Mouse (Mus musculus) kidney, adult 2 months (tissue): ENCODE results near the gene Olfr239. TPM values are rescaled to one million over a fixed set of nuclear protein-coding genes. Genes with fewer than 3 reads are reported as not detected.
"Not testable (repeated sequence)": the region's sequence is repeated elsewhere in the genome, so short reads cannot be mapped to it uniquely, and the experiment has no call there.

Experiments
- DNase-seq: peaks from one replicate; pipeline ENCODE4 v3.0.0; 2021
- H3K27ac ChIP-seq: fragments of 200-500 bp; 2 replicates; pipeline ENCODE4 v1.5.1; 2012; ENCODE audit warnings: low read depth, low read length, control low read depth, inconsistent platforms; ENCODE audit not compliant: insufficient read depth
- H3K27me3 ChIP-seq: fragments of 200-500 bp; replicated peaks from 2 replicates; pipeline ENCODE4 v1.6.1; 2012; ENCODE audit warnings: mild to moderate bottlenecking, moderate library complexity, low read length, inconsistent platforms; ENCODE audit not compliant: control insufficient read depth, insufficient read depth
- H3K36me3 ChIP-seq: fragments of 200-500 bp; 2 replicates; pipeline ENCODE4 v1.6.1; 2012; ENCODE audit warnings: mild to moderate bottlenecking, moderate library complexity, low read length, inconsistent platforms; ENCODE audit not compliant: control insufficient read depth, insufficient read depth
- H3K4me1 ChIP-seq: fragments of 200-500 bp; 2 replicates; pipeline ENCODE4 v1.6.1; 2011; ENCODE audit warnings: low read length; ENCODE audit not compliant: control insufficient read depth, insufficient read depth
- H3K4me3 ChIP-seq: fragments of 200-500 bp; 2 replicates; pipeline ENCODE4 v1.5.1; 2011; ENCODE audit warnings: mild to moderate bottlenecking, low read depth, low read length, control low read depth; ENCODE audit not compliant: insufficient read depth
- CTCF ChIP-seq: fragments of 200-500 bp; conservative IDR thresholded peaks from 2 replicates; pipeline ENCODE4 v1.5.1; 2011; ENCODE audit warnings: low read depth, mild to moderate bottlenecking, control low read depth, low read length, moderate library complexity, mixed read lengths; ENCODE audit not compliant: insufficient read depth, insufficient read length
- POLR2A ChIP-seq: fragments of 200-500 bp; IDR thresholded peaks from one replicate; pipeline ENCODE4 v1.6.1; 2011; ENCODE audit warnings: low read depth, low read length, control low read depth
- WGBS: fragments of 180-500 bp; shearing (Covaris S2); methylation state at CpG from one replicate; pipeline ENCODE4 v1.1.7; 2018; 5-methylcytosine and 5-hydroxymethylcytosine counted together
- polyA plus RNA-seq: library from polyadenylated mRNA; depleted of rRNA; stranded (reverse); fragments of >200 nt; gene quantifications from 2 replicates; pipeline ENCODE4 v1.2.3, GENCODE M21; 2012; rRNA removed

The Olfr239 gene
- polyA plus RNA-seq, result not detected in 2 replicates

DNA sequence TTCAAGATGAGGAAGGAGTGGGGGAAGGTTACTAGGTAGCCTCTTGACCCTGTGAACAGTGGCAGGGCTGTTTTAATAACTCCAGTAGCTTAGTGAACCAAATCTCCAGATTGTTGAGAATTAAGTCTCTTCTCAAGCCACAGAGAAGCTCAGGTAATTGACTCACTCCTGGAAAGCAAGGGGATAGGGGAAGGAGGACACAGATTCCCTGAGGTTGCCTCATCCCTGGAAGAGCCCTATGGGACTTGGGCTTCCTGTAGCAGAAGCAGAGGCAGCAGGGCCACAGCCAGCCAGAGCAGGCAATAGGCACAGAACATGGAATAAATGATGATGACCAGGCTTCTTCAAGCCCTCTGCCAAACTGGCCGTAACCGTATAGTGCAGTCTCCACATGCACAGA lies at the start of gene Olfr239:
Gene Olfr239, plus strand, starts transcription at position 301 of the 400 bp plus-strand sequence.
- not testable (repeated sequence) for H3K36me3 ChIP-seq, H3K4me1 ChIP-seq, DNase-seq, H3K4me3 ChIP-seq, H3K27ac ChIP-seq, H3K27me3 ChIP-seq
- no CpG with 5 or more reads among the region's 2 CpGs for WGBS

DNA sequence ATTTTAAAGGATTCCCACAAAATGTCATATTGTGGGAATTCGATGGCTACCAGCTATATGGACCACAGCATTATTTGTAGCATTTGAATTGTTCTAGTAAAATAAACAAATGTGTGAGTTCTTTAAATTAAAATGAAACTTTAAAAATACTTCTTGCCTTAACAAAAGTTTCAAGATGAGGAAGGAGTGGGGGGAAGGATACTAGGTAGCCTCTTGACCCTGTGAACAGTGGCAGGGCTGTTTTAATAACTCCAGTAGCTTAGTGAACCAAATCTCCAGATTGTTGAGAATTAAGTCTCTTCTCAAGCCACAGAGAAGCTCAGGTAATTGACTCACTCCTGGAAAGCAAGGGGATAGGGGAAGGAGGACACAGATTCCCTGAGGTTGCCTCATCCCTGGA lies 23.0 kb upstream of the Olfr239 start, which contains the start of gene Olfr55:
Gene Olfr55, plus strand, starts transcription at position 301 of the 400 bp plus-strand sequence.
- H3K4me3 ChIP-seq, H3K27ac ChIP-seq, H3K4me1 ChIP-seq, DNase-seq, H3K36me3 ChIP-seq, H3K27me3 ChIP-seq: not testable (repeated sequence)
- 91% methylated on average over 1 of the region's 1 CpGs for WGBS

- Histone ChIP-seq H3K4me3 (no peak within 1 kb of the TSS), H3K36me3 (no peaks in the 10 kb centered on the region), H3K4me1 (no peaks in the 10 kb centered on the region), H3K27ac (no peak within 1 kb of the TSS), H3K27me3 (no peaks in the 10 kb centered on the region)
- WGBS, result 78% methylated on average over 2 of the region's 2 CpGs
- no peak for DNase-seq
- TF ChIP-seq POLR2A, result no peak
- TF ChIP-seq CTCF, result no peak
These were observed 30.5 kb downstream of the Olfr239 start, which contains the start of gene Olfr1564 for GRCm38 (mm10) chr17:33221590-33221989. TSS of gene Olfr1564 (minus strand) at chr17:33221690.

- peak; percentile 73 for DNase-seq
- WGBS, result 83% methylated on average over 1 of the region's 1 CpGs
These were observed 45.5 kb downstream of the Olfr239 start for GRCm38 (mm10) chr17:33236646-33237045.

More at GRCm38 (mm10) chr17:33236646-33237045, 45.5 kb downstream of the Olfr239 start:
- not testable (repeated sequence) for H3K36me3 ChIP-seq, H3K4me1 ChIP-seq, H3K4me3 ChIP-seq, H3K27ac ChIP-seq, H3K27me3 ChIP-seq

Other genes with a start within 250 kb of the Olfr239 start
- gene Cyp4f13, start 243.9 kb upstream of the Olfr239 start, polyA plus RNA-seq, result 61.5 and 67.2 TPM in 2 replicates
- gene Zfp472, start 225.5 kb upstream of the Olfr239 start, polyA plus RNA-seq, result 0.49 and 0.77 TPM in 2 replicates
- 2.3 and 2.6 TPM in 2 replicates for gene Zfp952, start 198.2 kb upstream of the Olfr239 start, polyA plus RNA-seq
- 0.83 and 1.2 TPM in 2 replicates for gene Zfp763, start 157.9 kb upstream of the Olfr239 start, polyA plus RNA-seq
- gene 4921501E09Rik, start 123.2 kb upstream of the Olfr239 start, polyA plus RNA-seq, result not detected in 2 replicates
- gene Zfp563, start 102.0 kb upstream of the Olfr239 start, polyA plus RNA-seq, result 2.2 and 2.8 TPM in 2 replicates
- 0.01 TPM in 1 of 2 replicates, not detected in the other for gene Morc2b, start 51.6 kb upstream of the Olfr239 start, polyA plus RNA-seq
- gene Olfr55, start 22.9 kb upstream of the Olfr239 start, polyA plus RNA-seq, result not detected in 2 replicates
- 0.08 TPM in 1 of 2 replicates, not detected in the other for gene Olfr1564, start 30.4 kb downstream of the Olfr239 start, polyA plus RNA-seq
- 0.94 and 1.6 TPM in 2 replicates for gene Zfp955a, start 63.8 kb downstream of the Olfr239 start, polyA plus RNA-seq
- not detected in 2 replicates for gene Olfr63, start 73.4 kb downstream of the Olfr239 start, polyA plus RNA-seq
- gene Zfp955b, start 98.2 kb downstream of the Olfr239 start, polyA plus RNA-seq, result 1.6 and 2.3 TPM in 2 replicates
- gene Zfp81, start 167.6 kb downstream of the Olfr239 start, polyA plus RNA-seq, result 0.76 and 1.1 TPM in 2 replicates
- 1.8 and 2.1 TPM in 2 replicates for gene Zfp101, start 203.3 kb downstream of the Olfr239 start, polyA plus RNA-seq
- gene Actl9, start 241.6 kb downstream of the Olfr239 start, polyA plus RNA-seq, result 0.33 and 0.53 TPM in 2 replicates